Mouse (Mus musculus) mature B cell (primary cell): ENCODE measurements around the gene Fbxl8.

Experiments
- in situ Hi-C: fragments of 300-500 bp; cut with MboI; formaldehyde crosslinking; loops from 2 replicates; pipeline ENCODE4 v1.14.3; 2019

Gene Fbxl8

DNA sequence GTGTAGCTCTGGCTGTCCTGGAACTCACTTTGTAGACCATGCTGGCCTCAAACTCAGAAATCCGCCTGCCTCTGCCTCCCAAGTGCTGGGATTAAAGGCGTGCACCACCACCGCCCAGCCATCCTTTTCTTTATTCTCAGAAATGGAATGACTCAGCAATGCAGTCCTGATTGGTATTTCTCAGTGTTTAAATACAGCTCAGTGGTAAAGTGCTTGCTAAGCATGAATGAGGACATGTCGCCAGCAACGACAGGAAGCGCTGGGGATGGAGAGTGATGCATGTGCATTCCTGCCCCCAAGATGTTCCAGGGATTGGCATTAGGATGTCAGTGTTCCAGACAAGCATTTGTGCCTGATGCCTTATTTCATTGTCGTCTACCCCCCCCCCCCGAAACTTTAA is 38.9 kb downstream of the Fbxl8 start:
- in situ Hi-C loops, result no loop called here

DNA sequence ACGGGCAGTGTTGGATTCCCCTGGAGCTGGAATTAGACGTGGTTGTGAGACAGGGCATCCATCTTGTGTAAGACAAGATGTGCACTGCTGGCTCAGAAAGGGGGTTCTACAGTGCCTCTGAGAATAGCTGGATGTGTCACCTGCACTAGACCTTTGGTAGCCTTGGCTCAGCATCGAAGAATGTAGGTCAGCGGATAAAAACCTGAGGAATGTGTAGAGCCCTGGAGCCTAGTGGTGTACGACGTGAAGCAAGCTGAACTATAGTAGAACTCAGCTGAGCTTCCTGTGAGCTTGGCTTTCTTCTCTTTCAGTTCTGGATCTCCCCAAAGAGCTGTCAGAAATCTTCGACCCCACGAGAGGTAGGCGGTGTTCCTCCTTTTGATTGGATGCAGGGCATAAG is 39.4 kb downstream of the Fbxl8 start:
- in situ Hi-C loops, result no loop called here

DNA sequence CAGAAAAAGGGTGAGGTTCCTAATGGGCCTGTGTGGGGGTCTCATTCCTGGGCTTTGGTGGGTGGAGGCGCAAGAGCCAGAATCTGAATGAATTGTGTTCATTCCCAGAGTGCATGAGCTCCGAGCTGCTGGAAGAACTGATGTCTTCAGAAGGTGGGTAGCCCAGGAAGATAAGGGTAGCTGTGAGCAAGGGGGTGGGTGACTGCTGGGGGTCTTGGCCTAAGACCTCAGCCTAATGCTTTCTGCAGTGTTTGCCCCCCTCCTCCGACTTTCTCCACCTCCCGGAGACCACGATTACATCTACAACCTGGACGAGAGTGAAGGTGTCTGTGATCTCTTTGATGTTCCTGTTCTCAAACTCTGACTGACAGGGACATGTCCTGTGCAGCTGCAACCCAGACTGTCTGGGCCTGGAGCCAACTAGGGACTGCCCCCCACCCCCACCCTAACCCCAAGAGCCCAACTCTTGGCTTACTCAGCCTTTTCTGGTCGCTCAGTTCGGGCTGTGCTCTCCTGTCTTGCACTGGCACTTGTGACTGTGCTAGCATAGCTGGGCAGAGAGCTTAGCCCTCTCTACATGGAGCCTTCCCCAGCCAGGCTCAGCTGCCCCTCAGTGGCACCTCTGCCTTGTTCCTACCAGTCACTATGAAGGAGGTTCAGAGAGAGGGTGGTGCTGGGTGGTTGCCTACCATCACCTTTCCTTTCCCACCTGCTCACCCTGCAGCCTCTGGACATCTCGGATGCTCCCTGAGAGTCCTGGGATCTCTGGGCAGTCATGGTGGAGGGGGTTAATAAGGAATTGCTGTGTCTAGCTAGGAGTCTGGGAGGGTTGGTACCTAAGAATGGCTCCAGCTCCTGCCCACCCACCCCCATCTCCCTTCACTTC is 40.1 kb downstream of the Fbxl8 start:
- in situ Hi-C loops, result no loop called here

DNA sequence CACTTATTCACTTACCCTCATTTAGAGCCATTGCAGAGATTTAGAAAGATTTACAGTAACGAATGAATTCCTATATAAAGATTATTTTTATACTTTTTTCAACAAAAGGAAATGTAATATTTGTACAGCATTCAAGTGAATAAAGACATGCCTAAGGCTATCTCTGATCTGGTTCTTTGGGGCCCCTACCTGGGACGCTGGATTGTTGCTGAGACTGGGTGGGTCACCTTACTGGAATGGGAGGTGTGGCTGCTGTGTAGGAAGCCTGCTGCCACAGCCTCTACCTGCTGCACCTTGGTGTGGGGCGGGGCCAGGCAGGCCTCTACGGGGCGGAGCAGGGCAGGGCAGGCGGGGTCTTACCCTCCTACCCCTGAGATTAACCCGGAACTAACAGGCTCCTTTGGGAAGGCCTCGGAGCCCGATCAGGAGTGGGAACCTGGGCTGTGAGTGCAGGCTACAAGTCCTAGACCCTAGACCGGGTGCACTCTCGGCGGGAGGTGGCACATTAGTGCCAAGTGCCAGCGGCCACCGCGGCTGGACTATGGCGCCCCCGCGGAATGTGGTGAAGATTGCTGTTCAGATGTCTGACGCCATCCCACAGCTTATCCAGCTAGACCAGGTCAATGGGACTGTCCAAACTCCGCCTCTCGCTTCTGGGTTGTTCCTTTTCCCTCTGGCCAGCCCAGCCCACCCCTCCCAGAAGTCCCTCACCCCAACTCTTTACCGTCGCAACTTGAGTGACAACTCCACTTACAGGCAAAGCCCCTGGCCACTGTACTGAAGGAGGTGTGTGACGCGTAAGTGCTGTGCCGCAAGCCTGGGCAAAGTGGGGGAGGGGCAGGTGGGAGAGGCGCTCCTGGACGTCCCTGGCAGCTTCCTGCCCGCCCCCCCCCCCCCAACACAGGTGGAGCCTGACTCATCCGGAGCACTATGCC is 41.0 kb downstream of the Fbxl8 start, which contains the start of gene Elmo3:
Gene Elmo3 (plus strand): TSS at position 391 of the 935 bp plus-strand sequence.
- in situ Hi-C loops, result no loop called here

DNA sequence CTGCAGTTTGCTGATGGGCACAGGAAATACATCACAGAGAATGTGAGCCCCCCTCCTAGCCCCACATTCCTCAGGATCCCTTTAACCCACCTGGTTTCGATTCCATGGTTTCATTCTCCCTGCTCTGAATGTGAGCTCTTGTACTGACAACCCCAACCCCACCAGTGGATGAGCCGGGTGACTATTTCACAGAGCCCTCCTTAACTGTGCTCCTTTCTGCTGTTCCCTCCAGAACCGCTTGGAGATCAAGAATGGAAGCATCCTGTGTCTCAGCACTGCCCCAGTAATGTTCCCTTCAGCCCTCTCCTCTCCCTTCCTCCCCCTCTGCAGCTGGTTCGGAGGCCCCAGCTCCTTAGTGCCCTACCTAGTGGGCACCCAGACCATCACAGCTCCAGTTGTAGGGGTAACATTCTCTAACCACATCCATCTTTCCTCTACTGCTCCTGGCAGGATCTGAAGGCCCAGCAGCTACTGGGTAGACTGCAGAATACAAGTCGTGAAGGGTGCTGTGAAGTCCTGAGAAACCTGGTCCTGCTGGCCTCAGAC is 41.8 kb downstream of the Fbxl8 start:
- in situ Hi-C loops, result no loop called here

DNA sequence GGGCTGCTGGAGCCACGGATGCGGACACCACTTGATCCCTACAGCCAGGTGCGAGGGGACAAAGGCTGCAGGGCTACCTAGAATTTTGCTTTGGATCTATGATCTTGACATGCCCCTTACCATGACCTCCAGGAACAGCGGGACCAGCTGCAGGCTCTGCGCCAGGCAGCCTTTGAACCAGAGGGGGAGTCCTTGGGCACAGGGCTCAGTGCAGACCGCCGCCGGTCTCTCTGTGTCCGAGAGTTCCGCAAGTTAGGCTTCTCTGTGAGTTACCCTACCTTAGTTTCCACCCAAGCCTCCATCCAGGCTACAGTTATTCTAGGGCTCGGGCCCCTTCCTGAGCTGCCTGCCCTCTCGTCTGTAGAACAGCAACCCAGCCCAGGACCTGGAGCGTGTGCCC is 43.2 kb downstream of the Fbxl8 start:
- in situ Hi-C loops, result no loop called here

DNA sequence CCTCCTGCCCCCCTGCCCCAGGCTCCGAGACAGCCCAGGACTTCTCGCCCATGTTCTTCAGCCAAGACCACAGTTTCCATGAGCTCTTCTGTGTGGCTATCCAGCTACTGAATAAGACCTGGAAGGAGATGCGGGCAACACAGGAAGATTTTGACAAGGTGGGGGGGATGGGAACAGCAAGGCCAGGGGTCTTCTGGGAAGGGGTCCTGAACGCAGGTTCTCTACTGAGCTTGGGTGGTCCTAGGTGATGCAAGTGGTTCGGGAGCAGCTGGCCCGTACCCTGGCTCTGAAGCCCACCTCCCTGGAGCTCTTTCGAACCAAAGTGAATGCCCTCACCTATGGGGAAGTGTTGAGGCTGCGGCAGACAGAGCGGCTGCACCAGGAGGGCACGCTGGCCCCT is 44.0 kb downstream of the Fbxl8 start:
- in situ Hi-C loops, result no loop called here

DNA sequence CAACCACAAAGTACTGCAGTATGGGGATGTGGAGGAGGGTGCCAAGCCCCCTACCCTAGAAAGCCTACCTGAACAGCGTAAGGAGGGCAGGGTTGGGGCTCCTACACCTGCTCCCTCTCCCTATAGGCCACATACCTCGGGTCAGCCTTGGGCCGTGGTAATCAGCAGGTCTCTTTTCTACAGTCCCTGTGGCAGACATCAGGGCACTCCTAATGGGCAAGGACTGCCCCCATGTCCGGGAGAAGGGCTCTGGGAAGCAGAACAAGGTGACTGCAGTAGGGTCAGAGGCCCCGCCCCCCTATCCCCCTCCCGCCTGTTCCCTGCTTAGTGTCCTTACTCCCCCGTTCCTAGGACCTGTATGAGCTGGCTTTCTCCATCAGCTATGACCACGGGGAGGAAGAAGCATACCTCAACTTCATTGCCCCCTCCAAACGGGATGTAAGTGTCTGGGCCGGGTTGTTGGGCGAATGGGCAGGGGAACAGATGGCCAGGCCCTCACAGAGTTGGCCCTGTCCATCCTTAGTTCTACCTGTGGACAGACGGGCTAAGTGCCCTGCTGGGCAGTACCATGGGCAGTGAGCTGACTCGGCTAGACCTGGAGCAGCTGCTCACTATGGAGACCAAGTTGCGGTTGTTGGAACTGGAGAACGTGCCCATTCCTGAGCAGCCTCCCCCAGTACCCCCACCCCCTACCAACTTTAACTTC is 44.8 kb downstream of the Fbxl8 start:
- in situ Hi-C loops, result no loop called here

DNA sequence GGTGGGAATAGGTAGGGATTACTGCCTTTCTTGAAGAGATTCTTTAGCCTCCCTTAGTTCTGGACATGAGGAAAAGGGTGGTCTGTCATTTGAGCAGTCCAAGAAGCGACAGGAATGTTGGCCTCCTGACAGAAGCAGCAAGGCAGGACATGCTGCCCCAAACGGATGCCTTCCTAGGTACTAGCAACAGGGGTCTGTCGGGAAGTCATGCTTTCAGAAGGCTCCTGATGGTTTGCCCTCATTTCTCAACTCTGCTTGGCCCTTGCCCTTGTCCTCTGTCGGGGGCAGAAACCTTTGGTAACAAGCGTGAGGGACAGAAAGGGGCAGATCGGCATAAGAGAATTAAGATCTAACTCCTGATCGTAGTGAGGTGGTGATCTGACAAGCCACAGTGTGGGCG is 45.7 kb downstream of the Fbxl8 start:
- in situ Hi-C loops, result no loop called here

DNA sequence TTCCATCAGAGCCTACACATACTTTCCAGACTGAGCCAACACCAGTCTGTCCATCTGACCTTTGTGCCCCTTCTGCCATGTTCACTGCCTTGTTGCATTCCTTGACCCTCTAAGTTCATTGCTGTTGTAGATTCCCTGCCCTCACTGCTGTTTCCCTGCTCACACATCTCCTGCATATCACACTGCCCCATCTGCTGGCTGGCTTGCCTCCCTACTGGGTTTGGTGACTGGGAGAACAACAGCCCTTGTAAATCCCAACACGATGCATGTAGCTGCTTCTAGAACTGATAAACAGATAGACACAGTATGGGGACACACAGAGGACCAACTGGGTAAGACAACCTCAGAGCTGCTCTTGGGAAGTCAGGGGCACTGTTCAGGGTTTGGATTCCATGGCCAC is 47.3 kb downstream of the Fbxl8 start:
- in situ Hi-C loops, result no loop called here

DNA sequence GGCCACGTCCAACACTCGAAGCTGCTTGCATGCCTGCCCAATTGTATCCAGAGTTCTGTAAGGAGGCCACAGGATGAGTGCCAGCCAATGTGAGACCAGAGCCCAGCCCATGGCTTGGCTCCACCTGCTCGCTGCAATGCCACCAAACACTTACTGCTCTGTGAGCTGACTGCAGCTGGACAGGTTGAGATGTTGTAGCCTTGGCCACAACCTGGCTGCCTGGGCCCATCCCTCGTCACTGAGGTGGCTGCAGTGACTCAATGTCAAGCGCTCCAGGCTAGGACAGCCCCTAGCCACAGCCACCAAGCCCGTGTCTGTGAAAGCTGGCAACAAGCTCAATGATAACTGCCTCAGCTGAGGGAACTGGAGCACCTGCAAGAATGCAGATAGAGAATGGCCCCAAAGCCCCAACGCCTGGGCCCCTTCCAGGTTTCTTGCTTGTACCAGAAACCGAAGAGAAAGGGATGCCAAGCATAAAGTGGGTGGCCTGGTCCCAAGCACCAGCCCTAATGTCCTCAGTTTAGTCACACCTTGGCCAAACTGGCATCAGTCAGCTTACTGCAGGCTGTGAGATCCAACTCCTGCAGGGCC is 48.5 kb downstream of the Fbxl8 start:
- in situ Hi-C loops, result no loop called here

DNA sequence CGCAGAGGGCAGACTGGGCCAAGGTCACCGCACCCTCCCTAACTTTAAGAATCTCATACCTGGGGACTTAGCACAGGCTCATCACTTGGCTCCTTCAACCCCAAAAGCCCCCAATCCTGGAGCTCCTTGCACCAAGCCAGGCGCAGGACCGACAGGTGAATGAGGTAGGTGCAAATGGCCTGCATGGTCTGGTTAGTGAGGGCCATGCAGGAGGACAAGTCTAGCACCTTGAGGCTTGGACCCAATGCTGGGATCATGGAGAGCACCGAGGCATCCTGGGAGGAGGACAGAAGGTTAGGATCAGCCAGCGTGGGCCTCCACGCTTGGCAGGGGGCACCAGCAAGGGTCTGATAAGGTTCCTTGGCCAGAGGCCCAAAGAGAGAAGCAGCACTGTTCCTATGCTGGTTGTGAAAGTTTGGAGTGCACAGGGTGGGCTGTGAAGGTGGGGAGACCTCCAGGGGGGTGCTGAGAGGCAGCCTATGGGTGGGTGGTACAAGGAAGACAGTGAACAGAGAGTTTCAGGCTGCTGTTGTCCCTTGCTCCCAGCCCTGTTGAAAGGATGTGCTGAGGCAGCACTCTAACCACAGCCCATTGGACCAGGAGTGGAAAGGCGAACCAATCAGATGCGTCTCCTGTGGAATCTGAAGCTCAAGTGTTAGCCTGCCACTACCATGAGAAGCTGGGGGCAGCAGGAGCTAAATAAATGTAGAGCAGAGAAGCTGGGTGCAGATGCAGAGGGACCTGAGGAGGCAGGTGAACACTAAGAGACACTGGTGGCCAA is 49.4 kb downstream of the Fbxl8 start:
- in situ Hi-C loops, result no loop called here

DNA sequence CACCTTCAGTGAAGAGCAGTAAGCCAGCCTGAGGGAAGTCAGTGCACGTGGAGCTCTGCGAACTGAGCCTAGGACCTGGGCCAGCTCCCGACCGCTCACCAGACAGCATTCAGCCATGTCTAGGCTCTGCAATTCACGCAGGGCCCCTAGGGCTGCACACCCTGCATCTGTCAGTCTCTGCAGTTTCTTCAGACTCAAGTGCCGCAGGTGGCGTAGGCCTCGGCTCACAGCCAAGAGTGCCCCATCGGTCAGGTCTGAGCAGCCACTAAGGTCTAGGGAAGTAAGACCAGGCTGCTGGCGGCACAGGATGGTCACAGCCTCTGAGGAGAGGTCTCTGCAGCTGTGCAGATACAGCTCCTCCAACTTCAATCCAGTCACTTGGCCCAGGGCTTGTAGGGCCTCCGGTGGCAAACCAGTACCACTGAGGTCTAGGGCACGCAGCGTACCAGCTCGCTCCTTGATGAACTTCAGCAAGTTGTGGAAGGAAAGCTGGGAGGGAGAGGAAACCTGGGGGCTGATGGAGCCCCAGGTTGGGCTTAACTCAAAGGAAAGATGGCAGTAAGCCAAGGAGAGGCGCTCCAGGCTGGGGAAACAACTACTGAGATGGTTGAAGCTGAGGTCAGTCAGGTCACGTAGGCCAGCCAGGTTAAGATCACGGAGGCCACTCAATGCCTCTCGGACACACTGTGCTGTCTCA is 50.8 kb downstream of the Fbxl8 start:
- in situ Hi-C loops, result no loop called here

DNA sequence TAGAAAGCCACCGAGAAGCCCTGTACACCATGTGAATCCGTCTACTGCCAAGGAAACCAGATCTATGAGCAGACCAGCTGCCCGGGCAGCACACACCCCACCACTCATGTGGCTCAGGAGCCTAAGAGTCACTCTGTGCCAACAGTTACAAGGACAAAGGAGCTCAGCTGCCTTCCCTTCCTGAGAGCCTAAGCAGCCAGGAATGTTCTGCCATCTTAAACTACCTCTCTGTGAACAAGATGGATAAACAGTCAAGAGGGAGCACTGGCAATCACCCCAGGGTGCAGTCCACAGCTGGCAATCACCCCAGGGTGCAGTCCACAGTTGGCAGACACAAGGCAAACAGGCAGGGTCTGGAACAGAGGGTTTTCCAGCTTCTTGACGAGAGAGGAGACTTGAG is 53.5 kb downstream of the Fbxl8 start:
- in situ Hi-C loops, result no loop called here

DNA sequence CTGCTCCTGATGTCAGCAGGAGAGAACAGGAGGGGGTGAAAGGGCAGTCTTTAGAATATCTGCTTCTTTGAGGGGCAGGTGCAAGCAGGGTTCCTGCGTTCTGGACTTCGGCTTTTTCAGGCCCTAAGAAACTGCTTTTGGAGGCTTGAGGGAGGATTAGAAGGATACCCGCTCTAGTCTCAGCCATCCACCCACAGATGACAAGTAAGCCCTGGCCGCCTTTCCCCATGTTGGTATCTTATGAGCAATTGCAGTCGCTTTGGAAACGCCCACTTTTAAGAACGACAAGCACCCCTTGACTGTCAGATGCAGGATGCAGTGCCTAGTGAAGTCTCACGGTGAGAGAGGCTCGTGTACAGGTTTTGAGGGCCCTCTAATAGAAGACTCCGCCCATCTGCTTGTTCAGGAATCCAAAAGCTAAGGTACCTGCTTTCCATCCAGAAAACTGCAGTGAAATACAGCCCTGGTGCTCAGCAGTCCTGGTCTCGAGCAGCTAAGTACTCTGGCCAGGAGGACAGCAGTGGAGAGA is 54.3 kb downstream of the Fbxl8 start:
- in situ Hi-C loops, result no loop called here
